Mouse (Mus musculus) embryonic facial prominence, embryonic 11.5 days (tissue): ENCODE measurements at regions not wholly inside any gene's neighbourhood (a gene's known extent, or its start where the extent isn't known, plus 50 kb on each side); places are given as distances from the start of the nearest gene placed in this dataset.

Experiments
- ATAC-seq: fragments of 200-750 bp; cut with Nextera tagmentation; replicated peaks from 2 replicates; pipeline ENCODE4 v1.8.0; 2017; ENCODE audit warnings: low read depth; ENCODE audit not compliant: insufficient number of reproducible peaks, low FRiP score, low TSS enrichment
- DNase-seq: peaks from one replicate; pipeline ENCODE4 v3.0.0-alpha.2; 2015; ENCODE audit warnings: low spot score
- H3K27ac ChIP-seq: fragments of 300-500 bp; sonication (generic); replicated peaks from 2 replicates; pipeline ENCODE4 v1.5.1; 2014; ENCODE audit warnings: mild to moderate bottlenecking, low read depth, low read length, control low read depth
- H3K27me3 ChIP-seq: fragments of 300-500 bp; sonication (generic); 2 replicates; pipeline ENCODE4 v1.6.1; 2014; ENCODE audit warnings: mild to moderate bottlenecking, low read length, moderate library complexity, mixed read lengths; ENCODE audit not compliant: control insufficient read depth, insufficient read depth
- H3K36me3 ChIP-seq: fragments of 300-500 bp; sonication (generic); replicated peaks from 2 replicates; pipeline ENCODE4 v1.6.1; 2014; ENCODE audit warnings: low read depth, mild to moderate bottlenecking, low read length, moderate library complexity, mixed read lengths; ENCODE audit not compliant: control insufficient read depth, insufficient read depth
- H3K4me1 ChIP-seq: fragments of 300-500 bp; sonication (generic); 2 replicates; pipeline ENCODE4 v1.6.1; 2014; ENCODE audit warnings: low read length, mixed read lengths; ENCODE audit not compliant: control insufficient read depth, insufficient read depth
- H3K4me2 ChIP-seq: fragments of 300-500 bp; sonication (generic); 2 replicates; pipeline ENCODE4 v1.6.1; 2014; ENCODE audit warnings: low read depth, mild to moderate bottlenecking, control low read depth, low read length, moderate library complexity
- H3K4me3 ChIP-seq: fragments of 300-500 bp; sonication (generic); 2 replicates; pipeline ENCODE4 v1.5.1; 2014; ENCODE audit warnings: low read depth, low read length, control low read depth
- H3K9ac ChIP-seq: fragments of 300-500 bp; sonication (generic); replicated peaks from 2 replicates; pipeline ENCODE4 v1.6.1; 2014; ENCODE audit warnings: mild to moderate bottlenecking, control low read depth, low read length
- H3K9me3 ChIP-seq: fragments of 300-500 bp; sonication (generic); replicated peaks from 2 replicates; pipeline ENCODE4 v1.6.1; 2016; ENCODE audit warnings: mild to moderate bottlenecking, low read length, inconsistent platforms, mixed read lengths; ENCODE audit not compliant: control insufficient read depth
- WGBS: fragments of 180-500 bp; shearing (Covaris S2); extraction: QIAGEN DNeasy Blood & Tissue Kit; methylation state at CpG from one replicate; pipeline ENCODE4 v1.1.7; 2014; 5-methylcytosine and 5-hydroxymethylcytosine counted together

DNA sequence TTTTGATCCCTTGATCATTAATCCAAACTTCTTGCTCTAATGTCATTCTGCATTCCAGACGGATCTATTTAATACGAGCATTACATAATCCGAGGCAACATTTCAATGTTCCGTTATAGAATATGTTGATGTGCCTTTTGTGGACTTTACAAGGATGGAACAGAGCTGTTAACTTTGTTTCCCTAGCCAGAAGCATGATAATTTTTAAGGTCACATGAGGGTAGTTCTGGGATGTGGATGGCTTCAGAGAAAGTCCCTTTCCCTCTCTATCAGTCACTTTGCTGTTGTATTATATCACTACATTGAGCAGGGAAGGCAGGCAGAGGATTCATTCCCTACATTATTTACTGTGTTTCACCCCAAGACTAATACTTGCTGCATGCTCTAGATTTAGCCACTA, 124.1 kb upstream of the Igbp1b start:
- DNase-seq, result no peak
- Histone ChIP-seq H3K27ac (no peak overlapping the region), H3K9me3 (no peaks in the 10 kb centered on the region), H3K36me3 (no peaks in the 10 kb centered on the region), H3K27me3 (no peaks in the 10 kb centered on the region), H3K9ac (no peak overlapping the region), H3K4me1 (no peaks in the 10 kb centered on the region), H3K4me3 (no peak overlapping the region), H3K4me2 (no peak overlapping the region)
- WGBS, result 90% methylated on average over 4 of the region's 4 CpGs
- no peak for ATAC-seq

GRCm38 (mm10) chr6:138761991-138762390, 103.6 kb upstream of the Igbp1b start:
- no peaks in the 10 kb centered on the region for H3K27me3 ChIP-seq
- no peak for ATAC-seq

GRCm38 (mm10) chr6:138754955-138755303, 96.6 kb upstream of the Igbp1b start:
- H3K9me3 ChIP-seq, result no peaks in the 10 kb centered on the region
- H3K27me3 ChIP-seq, result no peaks in the 10 kb centered on the region
- no peaks in the 10 kb centered on the region for H3K4me1 ChIP-seq
- no peak for DNase-seq
- H3K36me3 ChIP-seq, result no peaks in the 10 kb centered on the region
- no peak overlapping the region for H3K4me3 ChIP-seq
- no peak overlapping the region for H3K27ac ChIP-seq
- H3K4me2 ChIP-seq, result no peak overlapping the region
- ATAC-seq, result no peak
- no peak overlapping the region for H3K9ac ChIP-seq
- WGBS, result 66% methylated on average over 5 of the region's 5 CpGs

More at GRCm38 (mm10) chr6:138761991-138762390, 103.6 kb upstream of the Igbp1b start:
- DNase-seq, result no peak
- Histone ChIP-seq H3K36me3 (no peaks in the 10 kb centered on the region), H3K9me3 (no peaks in the 10 kb centered on the region), H3K4me1 (no peaks in the 10 kb centered on the region), H3K4me2 (no peak overlapping the region), H3K9ac (no peak overlapping the region), H3K4me3 (no peak overlapping the region), H3K27ac (no peak overlapping the region)
- 81% methylated on average over 3 of the region's 3 CpGs for WGBS

DNA sequence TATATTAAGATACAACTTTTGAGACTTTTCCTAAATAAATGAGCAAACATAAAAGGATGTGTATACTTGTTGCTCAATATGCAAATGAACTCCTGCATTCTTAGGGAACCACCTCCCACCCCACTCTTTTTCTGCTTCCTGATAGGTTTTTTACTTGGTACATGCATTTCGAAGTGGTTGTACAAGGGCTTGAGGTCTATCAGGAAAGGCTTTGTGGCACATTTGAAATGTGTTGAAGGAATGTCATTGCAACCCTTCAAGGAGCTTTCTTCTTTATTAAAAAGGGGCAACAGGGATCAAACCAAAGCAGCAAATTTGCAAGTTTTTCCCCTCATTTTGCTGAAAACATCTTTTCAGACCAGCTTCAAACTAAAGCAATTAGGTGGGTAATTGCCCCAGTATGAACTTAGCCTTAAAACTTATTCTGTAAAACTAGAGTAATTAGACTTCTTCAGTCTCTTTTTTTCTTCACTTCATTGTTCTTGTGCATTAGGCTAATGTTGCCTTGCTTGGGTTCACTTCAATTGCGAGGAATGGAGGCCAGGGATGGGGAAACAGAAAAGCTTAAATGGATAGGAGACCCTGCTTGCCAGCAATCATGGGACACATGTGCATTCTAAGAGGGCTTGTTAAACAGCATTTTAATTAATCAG, 96.1 kb upstream of the Igbp1b start:
- Histone ChIP-seq H3K4me1 (no peaks in the 10 kb centered on the region), H3K4me2 (no peak overlapping the region), H3K27me3 (no peaks in the 10 kb centered on the region), H3K4me3 (no peak overlapping the region), H3K36me3 (no peaks in the 10 kb centered on the region), H3K9me3 (no peaks in the 10 kb centered on the region), H3K9ac (no peak overlapping the region), H3K27ac (no peak overlapping the region)
- DNase-seq (no peak), ATAC-seq (no peak)
- 63% methylated on average over 2 of the region's 2 CpGs for WGBS

GRCm38 (mm10) chr6:138717698-138718097, 59.4 kb upstream of the Igbp1b start:
- H3K4me1 ChIP-seq, result no peaks in the 10 kb centered on the region
- no peak overlapping the region for H3K27ac ChIP-seq
- H3K4me3 ChIP-seq, result no peak overlapping the region
- H3K9me3 ChIP-seq, result no peaks in the 10 kb centered on the region
- no peak overlapping the region for H3K9ac ChIP-seq
- H3K4me2 ChIP-seq, result no peak overlapping the region
- no peaks in the 10 kb centered on the region for H3K27me3 ChIP-seq
- no peak for DNase-seq
- H3K36me3 ChIP-seq, result no peaks in the 10 kb centered on the region
- ATAC-seq, result no peak
